8 mouse cellular contexts compared by ENCODE assay signal in the genomic region with DNA sequence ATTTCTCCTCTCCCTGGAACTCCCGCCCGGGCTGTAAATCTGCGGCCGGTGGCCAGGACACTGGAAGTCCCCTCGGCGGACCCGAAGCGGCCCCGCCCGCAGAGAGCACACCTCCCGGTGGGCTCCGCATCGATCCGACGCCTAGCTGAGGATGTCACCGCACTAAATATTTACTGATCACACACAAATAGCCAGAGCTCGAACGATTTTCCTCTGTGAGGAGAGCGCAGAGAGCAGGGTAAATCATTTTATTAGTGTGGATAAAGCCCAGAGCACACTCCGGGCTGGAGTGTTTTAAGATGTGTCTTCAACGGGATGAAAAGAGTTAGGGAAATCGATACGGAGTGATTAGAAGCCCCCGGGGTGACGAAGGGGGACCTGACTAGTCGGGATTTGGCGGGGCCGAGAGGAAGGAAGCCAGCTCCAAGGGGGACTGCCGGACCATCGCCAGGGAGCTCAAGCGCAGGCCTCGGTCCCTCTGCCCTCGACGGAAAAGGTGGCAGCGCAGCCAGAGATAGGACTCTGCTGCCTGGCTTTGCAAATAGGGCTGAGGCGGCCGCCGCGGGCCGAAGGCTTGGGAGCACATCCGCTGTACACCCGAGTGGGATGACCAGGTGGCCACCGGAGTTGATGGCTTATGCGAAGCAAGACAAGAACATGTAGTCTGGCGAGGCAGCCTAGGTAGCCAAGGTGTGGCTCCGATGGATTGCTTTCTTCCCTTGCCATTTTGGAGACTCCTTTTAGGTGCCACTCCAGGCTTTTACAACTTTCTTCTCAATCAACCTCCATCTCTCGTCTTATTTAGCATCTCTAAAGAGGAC. TPM values are rescaled to one million over a fixed set of nuclear protein-coding genes. Genes with fewer than 3 reads are reported as not detected.
DNase-seq lines count a peak whose midpoint lies in the region; ATAC-seq and TF ChIP-seq lines count a peak whose summit lies in the region.

No protein-coding gene starts in this region.

- peak overlapping the region; percentile 21 for H3K27ac ChIP-seq in liver, adult 2 months (replicated peaks; ENCODE audit: insufficient read depth, low read depth, low read length)
- peak overlapping the region; percentile 85 for H3K27ac ChIP-seq in forebrain, embryonic 13.5 days
- no peak overlapping the region for H3K27ac ChIP-seq in intestine, postnatal 0 days (ENCODE audit: low read depth, low read length)
- H3K27ac ChIP-seq in liver, postnatal 0 days (ENCODE audit: low read depth), result peak overlapping the region; percentile 40; the same call in 1 of the 2 replicates
- peak overlapping the region; percentile 86 for H3K27ac ChIP-seq in stomach, embryonic 14.5 days (ENCODE audit: low read length)

- ATAC-seq in forebrain, embryonic 13.5 days, result no peak
- ATAC-seq in intestine, postnatal 0 days, result no peak
- ATAC-seq in liver, postnatal 0 days, result no peak
- 0 out of 2 replicates have a peak, but pooled peaks have one; percentile 11 for ATAC-seq in stomach, embryonic 14.5 days (ENCODE audit: insufficient number of reproducible peaks, insufficient read depth, low FRiP score, low read depth)
- ATAC-seq in frontal cortex, adult (ENCODE audit: low TSS enrichment), result no peak

- peak overlapping the region; percentile 43 for H3K9ac ChIP-seq in liver, adult 2 months (ENCODE audit: low read depth, low read length)
- peak overlapping the region; percentile 69 for H3K9ac ChIP-seq in forebrain, embryonic 13.5 days
- no peak overlapping the region for H3K9ac ChIP-seq in intestine, postnatal 0 days (ENCODE audit: low read depth, low read length)
- H3K9ac ChIP-seq in liver, postnatal 0 days (replicated peaks), result peak overlapping the region; percentile 34
- H3K9ac ChIP-seq in stomach, embryonic 14.5 days (replicated peaks; ENCODE audit: low read depth, low read length), result peak overlapping the region; percentile 56

- no peak for DNase-seq in liver, adult 2 months (ENCODE audit: extremely low read depth, low read depth, low spot score)
- no peak for DNase-seq in liver
- DNase-seq in liver, postnatal 0 days, result no peak
- no peak for DNase-seq in thymus, postnatal 4 days

- peak overlapping the region; percentile 49 for H3K4me3 ChIP-seq in liver, adult 2 months (ENCODE audit: insufficient read depth, low read depth, low read length)
- H3K4me3 ChIP-seq in forebrain, embryonic 13.5 days, result peak overlapping the region; percentile 38
- peak overlapping the region; percentile 40 for H3K4me3 ChIP-seq in intestine, postnatal 0 days (ENCODE audit: low read depth, low read length)
- H3K4me3 ChIP-seq in liver, postnatal 0 days (ENCODE audit: low read depth, low read length), result peak overlapping the region; percentile 37
- peak overlapping the region; percentile 45 for H3K4me3 ChIP-seq in stomach, embryonic 14.5 days (ENCODE audit: low read depth, low read length)

- 3% methylated on average over 47 of the region's 47 CpGs for WGBS in liver, adult 2 months
- under 1% methylated on average over 47 of the region's 47 CpGs for WGBS in forebrain, embryonic 13.5 days
- WGBS in intestine, postnatal 0 days, result 6% methylated on average over 47 of the region's 47 CpGs
- 3% methylated on average over 47 of the region's 47 CpGs for WGBS in liver, postnatal 0 days (ENCODE audit: insufficient replicate concordance)
- 3% methylated on average over 47 of the region's 47 CpGs for WGBS in stomach, embryonic 14.5 days

- no peaks in the 10 kb centered on the region for H3K79me2 ChIP-seq in liver, adult 2 months (ENCODE audit: control insufficient read depth, insufficient read depth, low read length)

- no peak for TF ChIP-seq EP300 in liver, postnatal 0 days (IDR thresholded peaks at IDR 0.05; ENCODE audit: low read depth)

- no peaks in the 10 kb centered on the region for H3K9me3 ChIP-seq in forebrain, embryonic 13.5 days (replicated peaks)
- H3K9me3 ChIP-seq in intestine, postnatal 0 days (ENCODE audit: control insufficient read depth), result no peaks in the 10 kb centered on the region
- H3K9me3 ChIP-seq in liver, postnatal 0 days (ENCODE audit: low read length), result no peaks in the 10 kb centered on the region
- H3K9me3 ChIP-seq in stomach, embryonic 14.5 days (ENCODE audit: control insufficient read depth, low read depth, low read length), result no peaks in the 10 kb centered on the region

- H3K4me1 ChIP-seq in liver, adult 2 months (ENCODE audit: control insufficient read depth, insufficient read depth, low read length), result peaks cover 4% of the 10 kb centered on the region; the same call in 1 of the 2 replicates
- H3K4me1 ChIP-seq in forebrain, embryonic 13.5 days, result peaks cover 9% of the 10 kb centered on the region
- no peaks in the 10 kb centered on the region; the same call in 1 of the 2 replicates for H3K4me1 ChIP-seq in intestine, postnatal 0 days (replicated peaks; ENCODE audit: control insufficient read depth, insufficient read depth, low read length)
- peaks cover 5% of the 10 kb centered on the region for H3K4me1 ChIP-seq in liver, postnatal 0 days (ENCODE audit: insufficient read depth)
- H3K4me1 ChIP-seq in stomach, embryonic 14.5 days (ENCODE audit: control insufficient read depth, insufficient read depth, low read length), result peaks cover 6% of the 10 kb centered on the region; the same call in 1 of the 2 replicates

- peak overlapping the region; percentile 58 for H3K4me2 ChIP-seq in forebrain, embryonic 13.5 days
- H3K4me2 ChIP-seq in intestine, postnatal 0 days (replicated peaks; ENCODE audit: low read depth), result peak overlapping the region; percentile 66
- H3K4me2 ChIP-seq in liver, postnatal 0 days (ENCODE audit: low read depth, low read length), result peak overlapping the region; percentile 69
- H3K4me2 ChIP-seq in stomach, embryonic 14.5 days (replicated peaks; ENCODE audit: low read depth, low read length), result peak overlapping the region; percentile 82

- no peak for TF ChIP-seq CTCF in liver, adult 2 months (IDR thresholded peaks at IDR 0.05; ENCODE audit: low read depth, low read length)
- TF ChIP-seq CTCF in intestine, postnatal 0 days (IDR thresholded peaks at IDR 0.05; ENCODE audit: low read depth), result no peak
- TF ChIP-seq CTCF in liver, postnatal 0 days (IDR thresholded peaks at IDR 0.05; ENCODE audit: low read depth), result no peak

- H3K36me3 ChIP-seq in liver, adult 2 months (ENCODE audit: control insufficient read depth, insufficient read depth, low read length), result no peaks in the 10 kb centered on the region
- H3K36me3 ChIP-seq in forebrain, embryonic 13.5 days (ENCODE audit: poor library complexity, severe bottlenecking), result no peaks in the 10 kb centered on the region
- no peaks in the 10 kb centered on the region for H3K36me3 ChIP-seq in intestine, postnatal 0 days (ENCODE audit: control insufficient read depth, insufficient read depth)
- no peaks in the 10 kb centered on the region for H3K36me3 ChIP-seq in liver, postnatal 0 days (replicated peaks; ENCODE audit: insufficient read depth, low read length)
- no peaks in the 10 kb centered on the region for H3K36me3 ChIP-seq in stomach, embryonic 14.5 days (ENCODE audit: control insufficient read depth, insufficient read depth, low read length)

- peaks cover 2% of the 10 kb centered on the region; the same call in 1 of the 2 replicates for H3K27me3 ChIP-seq in liver, adult 2 months (ENCODE audit: control insufficient read depth, insufficient read depth, low read length)
- peaks cover 88% of the 10 kb centered on the region for H3K27me3 ChIP-seq in forebrain, embryonic 13.5 days
- peaks cover 58% of the 10 kb centered on the region for H3K27me3 ChIP-seq in intestine, postnatal 0 days (replicated peaks; ENCODE audit: control insufficient read depth, insufficient read depth, low read length)
- H3K27me3 ChIP-seq in liver, postnatal 0 days (ENCODE audit: insufficient read depth, low read length), result peaks cover 34% of the 10 kb centered on the region
- no peaks in the 10 kb centered on the region for H3K27me3 ChIP-seq in stomach, embryonic 14.5 days (ENCODE audit: control insufficient read depth, insufficient read depth, low read length)

- no peak for TF ChIP-seq POLR2A in liver, adult 2 months (IDR thresholded peaks at IDR 0.05; ENCODE audit: extremely low read depth, insufficient read depth, low read length)

RNA-seq across cellular contexts. Expression of a gene that starts 3.4 kb away (rescaled TPM):
- 14.5 and 16.1 TPM in 2 replicates for total RNA-seq in liver, adult 2 months (2014; rRNA removed)
- 64.2 and 84.0 TPM in 2 replicates for polyA plus RNA-seq in liver, adult 2 months (2012; rRNA removed)
- 97.9 and 132 TPM in 2 replicates for polyA plus RNA-seq in forebrain, embryonic 13.5 days (2015; fragmentation: Nextera tagmentation; extraction: Ambion mirVana)
- polyA plus RNA-seq in intestine, postnatal 0 days (2015; fragmentation: Nextera tagmentation; extraction: Ambion mirVana), result 17.9 and 19.1 TPM in 2 replicates
- polyA plus RNA-seq in liver, postnatal 0 days (2015; fragmentation: Nextera tagmentation; extraction: Ambion mirVana), result 12.3 and 14.7 TPM in 2 replicates
- polyA plus RNA-seq in stomach, embryonic 14.5 days (2014; fragmentation: Nextera tagmentation; extraction: Ambion mirVana), result 106 and 111 TPM in 2 replicates
